Mouse (Mus musculus): ENCODE results near the gene Cracr2a. TPM values are rescaled to one million over a fixed set of nuclear protein-coding genes. Genes with fewer than 3 reads are reported as not detected.

Gene Cracr2a
- polyA plus RNA-seq, 2 experiments = 0.35 to 0.51 TPM

GRCm38 (mm10) chr6:127540517-127540916, 20.6 kb upstream of the Cracr2a start:
- DNase-seq (ENCODE audit: low read depth in 3 of 3, low spot score in 3 of 3) (no peak), ATAC-seq (ENCODE audit: insufficient read depth) (no peak)
- H3K27ac ChIP-seq = no peak overlapping the region
- H3K4me2 ChIP-seq (ENCODE audit: low read depth) = no peak overlapping the region
- H3K9me3 ChIP-seq (ENCODE audit: control insufficient read depth, low read length) = no peaks in the 10 kb centered on the region
- no peaks in the 10 kb centered on the region for H3K27me3 ChIP-seq (ENCODE audit: control insufficient read depth, insufficient read depth, low read length)
- TF ChIP-seq EP300 (IDR thresholded peaks at IDR 0.05; ENCODE audit: low read depth) = no peak
- TF ChIP-seq CTCF (IDR thresholded peaks at IDR 0.05; ENCODE audit: low read depth) = no peak
- H3K4me1 ChIP-seq (replicated peaks; ENCODE audit: control insufficient read depth in 2 of 2, insufficient read depth in 2 of 2, low read length in 1 of 2) = no peaks in the 10 kb centered on the region
- no peaks in the 10 kb centered on the region for H3K36me3 ChIP-seq (replicated peaks; ENCODE audit: control insufficient read depth, insufficient read depth, low read depth)
- whole genome bisulfite sequencing (ENCODE audit: insufficient replicate concordance) = 42% methylated on average over 4 of the region's 4 CpGs
- no peak overlapping the region for H3K9ac ChIP-seq (replicated peaks)
- no peak overlapping the region for H3K4me3 ChIP-seq (ENCODE audit: insufficient read depth in 1 of 2, low read depth in 2 of 2, low read length in 2 of 2)

DNA sequence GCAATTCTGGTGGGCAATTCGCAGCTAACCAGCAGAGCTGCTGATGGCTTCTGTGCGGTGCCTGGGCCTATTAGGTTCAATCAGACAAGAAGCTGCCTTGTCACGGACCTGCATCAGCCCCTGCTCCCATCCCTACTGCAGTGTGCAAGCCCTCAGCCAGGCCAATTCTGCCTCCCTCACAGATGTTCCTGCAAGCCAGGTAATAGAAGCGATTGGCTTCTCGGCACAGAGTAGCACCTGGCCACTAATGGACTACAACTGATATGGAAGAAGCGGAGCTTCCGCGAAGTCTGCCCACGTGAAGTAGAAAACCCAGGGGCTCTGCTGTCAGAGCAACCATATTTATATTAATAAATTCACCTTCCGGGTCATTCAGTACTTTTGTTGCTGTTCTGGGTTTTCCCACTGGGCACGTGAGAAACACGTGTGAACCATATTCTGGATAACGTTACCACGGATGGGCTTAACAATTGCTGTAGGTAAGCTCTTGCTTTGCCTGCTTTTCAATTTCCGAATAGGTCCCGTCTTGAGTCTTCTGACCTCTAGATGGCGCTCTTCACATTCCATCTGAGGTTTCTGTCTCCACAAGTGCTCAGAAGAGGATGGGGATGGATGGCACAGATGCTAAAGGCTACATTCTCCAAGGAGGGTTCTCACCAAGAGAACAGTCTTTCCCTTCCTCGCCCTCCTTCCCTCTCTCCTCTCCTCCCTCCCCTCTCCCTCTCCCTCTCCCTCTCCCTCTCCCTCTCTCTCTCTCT, 19.3 kb upstream of the Cracr2a start:
- 30% methylated on average over 18 of the region's 18 CpGs for WGBS (ENCODE audit: insufficient replicate concordance)
- ATAC-seq (ENCODE audit: insufficient read depth) (no peak), DNase-seq (ENCODE audit: low read depth in 3 of 3, low spot score in 3 of 3) (peak in 2 of 3 experiments; percentile 31 to 37)
- H3K4me3 ChIP-seq (ENCODE audit: insufficient read depth in 1 of 2, low read depth in 2 of 2, low read length in 2 of 2) = no peak overlapping the region
- H3K9me3 ChIP-seq (ENCODE audit: control insufficient read depth, low read length) = no peaks in the 10 kb centered on the region
- TF ChIP-seq EP300 (IDR thresholded peaks at IDR 0.05; ENCODE audit: low read depth) (no peak), CTCF (IDR thresholded peaks at IDR 0.05; ENCODE audit: low read depth) (peak; percentile 76)
- H3K27ac ChIP-seq = no peak overlapping the region
- no peaks in the 10 kb centered on the region for H3K27me3 ChIP-seq (ENCODE audit: control insufficient read depth, insufficient read depth, low read length)
- no peak overlapping the region for H3K4me2 ChIP-seq (ENCODE audit: low read depth)
- no peak overlapping the region for H3K9ac ChIP-seq (replicated peaks)
- H3K36me3 ChIP-seq (replicated peaks; ENCODE audit: control insufficient read depth, insufficient read depth, low read depth) = no peaks in the 10 kb centered on the region
- no peaks in the 10 kb centered on the region for H3K4me1 ChIP-seq (replicated peaks; ENCODE audit: control insufficient read depth in 2 of 2, insufficient read depth in 2 of 2, low read length in 1 of 2)

DNA sequence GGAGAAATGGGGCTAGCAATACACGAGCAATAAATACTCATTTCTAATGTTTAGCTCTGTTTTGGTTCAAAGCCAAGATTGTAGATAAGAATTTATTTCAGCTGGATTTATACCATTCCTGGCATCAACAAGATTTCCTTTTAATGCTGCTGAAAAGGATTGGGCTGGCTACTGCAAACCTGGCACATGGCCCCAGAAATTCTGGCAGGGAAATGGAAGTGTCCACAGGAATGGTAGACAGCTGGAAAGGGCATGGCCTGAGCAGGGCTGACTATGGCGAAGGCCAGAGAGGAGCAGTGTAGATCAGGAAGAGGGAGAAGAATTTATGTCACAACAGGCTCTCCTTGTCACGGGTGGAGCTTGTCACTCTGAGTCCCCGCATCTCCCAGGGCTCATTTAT, 14.5 kb upstream of the Cracr2a start:
- 62% methylated on average over 4 of the region's 4 CpGs for WGBS (ENCODE audit: insufficient replicate concordance)
- Histone ChIP-seq H3K9ac (replicated peaks) (no peak overlapping the region), H3K9me3 (ENCODE audit: control insufficient read depth, low read length) (no peaks in the 10 kb centered on the region), H3K27me3 (ENCODE audit: control insufficient read depth, insufficient read depth, low read length) (no peaks in the 10 kb centered on the region; the same call in 1 of the 2 replicates), H3K27ac (no peak overlapping the region), H3K4me2 (ENCODE audit: low read depth) (no peak overlapping the region), H3K36me3 (replicated peaks; ENCODE audit: control insufficient read depth, insufficient read depth, low read depth) (no peaks in the 10 kb centered on the region), H3K4me1 (replicated peaks; ENCODE audit: control insufficient read depth in 2 of 2, insufficient read depth in 2 of 2, low read length in 1 of 2) (no peaks in the 10 kb centered on the region), H3K4me3 (ENCODE audit: insufficient read depth in 1 of 2, low read depth in 2 of 2, low read length in 2 of 2) (no peak overlapping the region)
- TF ChIP-seq CTCF (IDR thresholded peaks at IDR 0.05; ENCODE audit: low read depth) (no peak), EP300 (IDR thresholded peaks at IDR 0.05; ENCODE audit: low read depth) (no peak)
- no peak for DNase-seq (ENCODE audit: low read depth in 3 of 3, low spot score in 3 of 3)
- no peak for ATAC-seq (ENCODE audit: insufficient read depth)

DNA sequence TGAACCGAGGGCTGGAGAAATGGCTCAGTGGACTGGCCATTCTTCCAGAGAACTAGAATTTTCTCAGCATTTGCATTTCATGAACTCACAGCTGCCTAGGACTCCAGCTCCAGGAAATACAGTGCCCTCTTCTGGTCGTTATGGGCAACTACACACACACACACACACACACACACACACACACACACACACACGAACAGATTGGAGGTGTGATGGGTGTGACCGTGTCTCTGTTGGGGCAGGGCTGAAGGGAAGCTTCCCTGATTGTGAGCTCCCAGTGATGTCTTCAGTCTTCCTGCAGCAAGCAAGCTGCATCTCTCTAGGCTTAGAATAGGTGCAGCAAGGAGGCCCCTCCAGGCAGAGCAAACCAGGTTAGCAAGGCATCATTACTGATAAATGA, 8.2 kb upstream of the Cracr2a start:
- no peak overlapping the region for H3K4me2 ChIP-seq (ENCODE audit: low read depth)
- H3K9me3 ChIP-seq (ENCODE audit: control insufficient read depth, low read length) = no peaks in the 10 kb centered on the region
- peak; percentile 40; the same call in 1 of the 2 replicates for TF ChIP-seq CTCF (IDR thresholded peaks at IDR 0.05; ENCODE audit: low read depth)
- TF ChIP-seq EP300 (IDR thresholded peaks at IDR 0.05; ENCODE audit: low read depth) = no peak
- H3K4me1 ChIP-seq (replicated peaks; ENCODE audit: control insufficient read depth in 2 of 2, insufficient read depth in 2 of 2, low read length in 1 of 2) = peaks cover 0 to 7% of the 10 kb centered on the region in 2 experiments; a peak in 2 of 4 replicates
- H3K27me3 ChIP-seq (ENCODE audit: control insufficient read depth, insufficient read depth, low read length) = no peaks in the 10 kb centered on the region; the same call in 1 of the 2 replicates
- no peak overlapping the region for H3K27ac ChIP-seq
- no peak for DNase-seq (ENCODE audit: low read depth in 3 of 3, low spot score in 3 of 3)
- H3K4me3 ChIP-seq (ENCODE audit: insufficient read depth in 1 of 2, low read depth in 2 of 2, low read length in 2 of 2) = no peak overlapping the region
- WGBS (ENCODE audit: insufficient replicate concordance) = 63% methylated on average over 4 of the region's 4 CpGs
- no peaks in the 10 kb centered on the region for H3K36me3 ChIP-seq (replicated peaks; ENCODE audit: control insufficient read depth, insufficient read depth, low read depth)
- no peak for ATAC-seq (ENCODE audit: insufficient read depth)
- H3K9ac ChIP-seq (replicated peaks) = no peak overlapping the region

- no peak for DNase-seq (ENCODE audit: low read depth in 3 of 3, low spot score in 3 of 3)
- Histone ChIP-seq H3K4me2 (ENCODE audit: low read depth) (no peak overlapping the region), H3K27ac (no peak overlapping the region), H3K9ac (replicated peaks) (no peak overlapping the region), H3K27me3 (ENCODE audit: control insufficient read depth, insufficient read depth, low read length) (no peaks in the 10 kb centered on the region), H3K4me3 (ENCODE audit: insufficient read depth in 1 of 2, low read depth in 2 of 2, low read length in 2 of 2) (no peak overlapping the region), H3K9me3 (ENCODE audit: control insufficient read depth, low read length) (no peaks in the 10 kb centered on the region), H3K4me1 (replicated peaks; ENCODE audit: control insufficient read depth in 2 of 2, insufficient read depth in 2 of 2, low read length in 1 of 2) (peaks cover 0 to 7% of the 10 kb centered on the region in 2 experiments; a peak in 2 of 4 replicates), H3K36me3 (replicated peaks; ENCODE audit: control insufficient read depth, insufficient read depth, low read depth) (no peaks in the 10 kb centered on the region)
- no peak for ATAC-seq (ENCODE audit: insufficient read depth)
- WGBS (ENCODE audit: insufficient replicate concordance) = 54% methylated on average over 6 of the region's 6 CpGs
- TF ChIP-seq CTCF (IDR thresholded peaks at IDR 0.05; ENCODE audit: low read depth) (no peak), EP300 (IDR thresholded peaks at IDR 0.05; ENCODE audit: low read depth) (no peak)
These were observed 5.6 kb upstream of the Cracr2a start for GRCm38 (mm10) chr6:127555553-127555952.

Measured in liver, embryonic 14.5 days (tissue).